Comparison of ENCODE assay signal across 15 mouse cellular contexts in the genomic region with DNA sequence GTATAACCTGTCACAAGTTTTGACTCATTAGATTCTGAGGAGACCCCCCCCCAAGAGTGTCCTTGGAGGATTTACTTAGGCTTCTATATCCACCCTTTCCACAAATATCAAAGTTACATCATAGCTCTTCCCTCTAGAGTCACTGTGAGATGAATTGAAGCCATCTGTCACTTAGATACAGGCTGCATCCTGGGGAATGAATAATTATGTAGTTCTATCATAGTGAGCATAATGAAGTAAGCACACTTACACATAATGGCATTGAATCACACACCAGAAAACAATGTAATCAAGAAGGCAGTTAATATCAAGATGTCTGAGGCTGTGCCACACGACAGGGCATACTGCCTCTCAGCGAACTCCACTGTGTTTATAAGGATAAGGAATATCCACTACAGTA. TPM values are rescaled to one million over a fixed set of nuclear protein-coding genes. Genes with fewer than 3 reads are reported as not detected.
A peak's percentile ranks its signal among the peaks of the same experiment; 100 is the strongest.
DNase-seq lines count a peak whose midpoint lies in the region; ATAC-seq lines count a peak whose summit lies in the region.
"Had no signal": no experiment of that assay in that cellular context is flagged by ENCODE, and none has a peak within 500 bp of the region (broad histone marks: within the 10 kb centered on the region; RNA-seq: fewer than 3 reads in every experiment).

No protein-coding gene starts in this region.

- no peak overlapping the region for H3K9ac ChIP-seq in forebrain, embryonic 14.5 days (ENCODE audit: low read length)
- H3K9ac ChIP-seq in hindbrain, embryonic 13.5 days, result no peak overlapping the region
- no peak overlapping the region for H3K9ac ChIP-seq in neural tube, embryonic 14.5 days (replicated peaks; ENCODE audit: low read depth, low read length)
- H3K9ac ChIP-seq: liver, embryonic 13.5 days had no signal

- no peak overlapping the region for H3K27ac ChIP-seq in forebrain, embryonic 14.5 days (ENCODE audit: low read depth, low read length)
- H3K27ac ChIP-seq in hindbrain, embryonic 13.5 days, result no peak overlapping the region
- no peak overlapping the region for H3K27ac ChIP-seq in neural tube, embryonic 14.5 days (ENCODE audit: low read depth, low read length)
- H3K27ac ChIP-seq: heart, adult 2 months; limb, embryonic 10.5 days; liver, embryonic 13.5 days had no signal

- H3K4me2 ChIP-seq in forebrain, embryonic 14.5 days (ENCODE audit: low read length), result no peak overlapping the region
- H3K4me2 ChIP-seq in hindbrain, embryonic 13.5 days, result no peak overlapping the region
- no peak overlapping the region for H3K4me2 ChIP-seq in neural tube, embryonic 14.5 days (ENCODE audit: low read depth, low read length)
- H3K4me2 ChIP-seq: liver, embryonic 13.5 days had no signal

- H3K9me3 ChIP-seq in forebrain, embryonic 14.5 days (replicated peaks; ENCODE audit: control insufficient read depth, low read length), result no peaks in the 10 kb centered on the region
- H3K9me3 ChIP-seq in hindbrain, embryonic 13.5 days, result no peaks in the 10 kb centered on the region
- no peaks in the 10 kb centered on the region for H3K9me3 ChIP-seq in neural tube, embryonic 14.5 days (ENCODE audit: control insufficient read depth, low read length)
- H3K9me3 ChIP-seq: limb, embryonic 10.5 days; liver, embryonic 13.5 days had no signal

- H3K4me3 ChIP-seq in forebrain, embryonic 14.5 days (ENCODE audit: low read depth, low read length), result no peak overlapping the region
- H3K4me3 ChIP-seq in hindbrain, embryonic 13.5 days, result no peak overlapping the region
- H3K4me3 ChIP-seq in neural tube, embryonic 14.5 days (ENCODE audit: low read depth, low read length), result no peak overlapping the region
- H3K4me3 ChIP-seq: heart, adult 2 months; limb, embryonic 10.5 days; liver, embryonic 13.5 days; megakaryocyte, embryonic 14.5 days had no signal

- peaks cover 5% of the 10 kb centered on the region; the same call in 1 of the 2 replicates for H3K4me1 ChIP-seq in forebrain, embryonic 14.5 days (ENCODE audit: control insufficient read depth, insufficient read depth, low read length)
- H3K4me1 ChIP-seq in hindbrain, embryonic 13.5 days (replicated peaks), result peaks cover 8% of the 10 kb centered on the region; the same call in 1 of the 2 replicates
- 0 out of 2 replicates have a peak, but pooled peaks cover 5% of the 10 kb centered on the region for H3K4me1 ChIP-seq in neural tube, embryonic 14.5 days (ENCODE audit: control insufficient read depth, insufficient read depth, low read length)
- H3K4me1 ChIP-seq: limb, embryonic 10.5 days; liver, embryonic 13.5 days; megakaryocyte, embryonic 14.5 days had no signal

- H3K36me3 ChIP-seq in forebrain, embryonic 14.5 days (ENCODE audit: control insufficient read depth, insufficient read depth, low read length), result no peaks in the 10 kb centered on the region
- no peaks in the 10 kb centered on the region for H3K36me3 ChIP-seq in hindbrain, embryonic 13.5 days
- no peaks in the 10 kb centered on the region for H3K36me3 ChIP-seq in neural tube, embryonic 14.5 days (ENCODE audit: control insufficient read depth, insufficient read depth, low read length)
- H3K36me3 ChIP-seq: G1E; limb, embryonic 10.5 days; liver, embryonic 13.5 days had no signal

- 72% methylated on average over 2 of the region's 2 CpGs for WGBS in forebrain, embryonic 14.5 days
- 53% methylated on average over 2 of the region's 2 CpGs for WGBS in hindbrain, embryonic 13.5 days
- WGBS in neural tube, embryonic 14.5 days, result 55% methylated on average over 2 of the region's 2 CpGs

- DNase-seq in layer of hippocampus, adult 9-11 months, result peak; percentile 15
- DNase-seq in layer of hippocampus, postnatal 36 days, result no peak
- peak; percentile 65 for DNase-seq in forebrain, embryonic 14.5 days (ENCODE audit: low spot score)
- no peak for DNase-seq in lung, postnatal 25 days (ENCODE audit: low spot score)
- DNase-seq in cerebellum, postnatal 4 days (ENCODE audit: low spot score in 2 of 2), result no peak
- DNase-seq: adrenal gland, adult 8-10 months; gastrocnemius, postnatal 10 days; heart, adult 2 months; liver, embryonic 13.5 days had no signal

- ATAC-seq in forebrain, embryonic 14.5 days, result peak; percentile 79
- peak; percentile 85 for ATAC-seq in hindbrain, embryonic 13.5 days (ENCODE audit: low FRiP score)
- ATAC-seq in neural tube, embryonic 14.5 days (ENCODE audit: low read depth), result peak; percentile 86

- no peaks in the 10 kb centered on the region for H3K27me3 ChIP-seq in forebrain, embryonic 14.5 days (replicated peaks; ENCODE audit: control insufficient read depth, insufficient read depth, low read length)
- no peaks in the 10 kb centered on the region for H3K27me3 ChIP-seq in hindbrain, embryonic 13.5 days
- H3K27me3 ChIP-seq in neural tube, embryonic 14.5 days (ENCODE audit: control insufficient read depth, insufficient read depth, low read length), result no peaks in the 10 kb centered on the region
- H3K27me3 ChIP-seq: liver, embryonic 13.5 days; megakaryocyte, embryonic 14.5 days had no signal

RNA-seq across cellular contexts. Expression of gene Nwd2, which starts 47.9 kb away (rescaled TPM):
- 10 to 100 TPM; 18.9 to 19.8 TPM for total RNA-seq in layer of hippocampus, postnatal 36 days (2021)
- polyA plus RNA-seq in forebrain, embryonic 14.5 days (2014; fragmentation: Nextera tagmentation; extraction: Ambion mirVana), result 2.9 and 5.7 TPM in 2 replicates
- polyA plus RNA-seq in hindbrain, embryonic 13.5 days (2015; fragmentation: Nextera tagmentation; extraction: Ambion mirVana), result 11.0 and 12.5 TPM in 2 replicates
- 26.3 and 31.7 TPM in 2 replicates for polyA plus RNA-seq in neural tube, embryonic 14.5 days (2014; fragmentation: Nextera tagmentation; extraction: Ambion mirVana)
- total RNA-seq: heart, adult 2 months had no signal
- polyA plus RNA-seq: G1E; heart, adult 2 months; heart, postnatal 0 days; limb, embryonic 10.5 days had no signal

Comparison
In these comparisons a context has a peak if more than half of its experiments do, and no peak if none do; other contexts are left out.
1. DNase-seq: peak in layer of hippocampus, adult 9-11 months (single experiment) and forebrain, embryonic 14.5 days (single experiment); none in layer of hippocampus, postnatal 36 days (0 of 2), lung, postnatal 25 days (single experiment) and cerebellum, postnatal 4 days (0 of 2).
2. Peak in every context shown above with its lines, with median percentiles within 50 percentile points of each other: ATAC-seq.